Mouse (Mus musculus) MEL (cell line): ENCODE results near the gene Ate1. TPM values are rescaled to one million over a fixed set of nuclear protein-coding genes. Genes with fewer than 3 reads are reported as not detected.

ENCODE experiments used
- DNase-seq: peaks from one replicate; pipeline ENCODE4 v3.0.0; 2011; ENCODE audit warnings: low read depth, low spot score
- H3K27ac ChIP-seq: 2 replicates; pipeline ENCODE4 v1.5.1; 2012; ENCODE audit warnings: low read depth, mild to moderate bottlenecking, control low read depth, low read length, moderate library complexity; ENCODE audit not compliant: control insufficient read depth
- H3K27me3 ChIP-seq, 2 experiments: fragments of 150-350 bp in 1 of 2; sonication (generic) in 1 of 2; 2 replicates each; pipeline ENCODE4 v1.6.1; 2012; ENCODE audit warnings: low read length in 2 of 2, mild to moderate bottlenecking in 2 of 2, improper control_type of control experiment in 1 of 2, moderate library complexity in 1 of 2; ENCODE audit not compliant: insufficient read depth in 2 of 2, control insufficient read depth in 1 of 2
- H3K36me3 ChIP-seq, 2 experiments: 2 replicates each; pipeline ENCODE4 v1.6.1; 2012 to 2014; ENCODE audit warnings: low read length in 2 of 2, improper control_type of control experiment in 1 of 2, inconsistent platforms in 1 of 2, mild to moderate bottlenecking in 1 of 2; ENCODE audit not compliant: insufficient read depth in 2 of 2, control insufficient read depth in 1 of 2
- H3K4me1 ChIP-seq, 2 experiments: fragments of 150-350 bp in 1 of 2; sonication (generic) in 1 of 2; 2 replicates each; pipeline ENCODE4 v1.6.1; 2012; ENCODE audit warnings: low read length in 2 of 2, improper control_type of control experiment in 1 of 2, mild to moderate bottlenecking in 1 of 2; ENCODE audit not compliant: insufficient read depth in 2 of 2, control insufficient read depth in 1 of 2
- H3K4me3 ChIP-seq, 2 experiments: fragments of 150-350 bp in 1 of 2; sonication (generic) in 1 of 2; 2 replicates each; pipeline ENCODE4 v1.5.1; 2012; ENCODE audit warnings: low read depth in 2 of 2, low read length in 2 of 2, mild to moderate bottlenecking in 2 of 2, moderate library complexity in 2 of 2, control low read depth in 1 of 2, improper control_type of control experiment in 1 of 2; ENCODE audit not compliant: control insufficient read depth in 1 of 2, insufficient read depth in 1 of 2
- H3K79me2 ChIP-seq: 2 replicates; pipeline ENCODE4 v1.6.1; 2012; ENCODE audit warnings: mild to moderate bottlenecking, low read length, moderate library complexity; ENCODE audit not compliant: control insufficient read depth, poor library complexity, insufficient read depth
- H3K9ac ChIP-seq: 2 replicates; pipeline ENCODE4 v1.6.1; 2012; ENCODE audit warnings: low read depth, mild to moderate bottlenecking, control low read depth, low read length, moderate library complexity; ENCODE audit not compliant: control insufficient read depth, poor library complexity, severe bottlenecking
- H3K9me3 ChIP-seq: fragments of 150-350 bp; sonication (generic); replicated peaks from 2 replicates; pipeline ENCODE4 v1.6.1; 2012; ENCODE audit warnings: mild to moderate bottlenecking, low read length, improper control_type of control experiment, moderate library complexity; ENCODE audit not compliant: insufficient read depth
- BHLHE40 ChIP-seq: IDR thresholded peaks from 2 replicates; pipeline ENCODE4 v1.6.1; 2012; ENCODE audit warnings: low read depth, mild to moderate bottlenecking, inconsistent platforms, low read length, improper control_type of control experiment, borderline replicate concordance
- EP300 ChIP-seq, 2 experiments: IDR thresholded peaks; 2 replicates each; pipeline ENCODE4 v1.6.1; 2011; ENCODE audit warnings: improper control_type of control experiment in 2 of 2, low read length in 2 of 2, low read depth in 1 of 2, mild to moderate bottlenecking in 1 of 2
- GABPA ChIP-seq: IDR thresholded peaks from 2 replicates; pipeline ENCODE4 v1.6.1; 2012; ENCODE audit warnings: low read depth, mild to moderate bottlenecking, inconsistent platforms, low read length, improper control_type of control experiment, moderate library complexity
- KAT2A ChIP-seq: conservative IDR thresholded peaks from 2 replicates; pipeline ENCODE4 v1.6.1; 2012; ENCODE audit warnings: low read depth, low read length, improper control_type of control experiment, inconsistent platforms
- MAFK ChIP-seq: IDR thresholded peaks from 2 replicates; pipeline ENCODE4 v1.6.1; 2011; ENCODE audit warnings: low read depth, mild to moderate bottlenecking, low read length, improper control_type of control experiment, borderline replicate concordance
- MAX ChIP-seq: IDR thresholded peaks from 2 replicates; pipeline ENCODE4 v1.6.1; 2011; ENCODE audit warnings: low read length, improper control_type of control experiment
- MAZ ChIP-seq: IDR thresholded peaks from 2 replicates; pipeline ENCODE4 v1.6.1; 2012; ENCODE audit warnings: low read depth, mild to moderate bottlenecking, inconsistent platforms, low read length, improper control_type of control experiment
- MEF2A ChIP-seq: IDR thresholded peaks from 2 replicates; pipeline ENCODE4 v1.6.1; 2014; ENCODE audit warnings: low read depth, mild to moderate bottlenecking, inconsistent platforms, low read length, improper control_type of control experiment; ENCODE audit not compliant: poor library complexity, insufficient replicate concordance, severe bottlenecking; ENCODE audit errors: extremely low read depth
- MYB ChIP-seq: IDR thresholded peaks from 2 replicates; pipeline ENCODE4 v1.6.1; 2011; ENCODE audit warnings: mild to moderate bottlenecking, low read depth, low read length, improper control_type of control experiment
- MYC ChIP-seq: IDR thresholded peaks from 2 replicates; pipeline ENCODE4 v1.6.1; 2011; ENCODE audit warnings: low read depth, mild to moderate bottlenecking, low read length, improper control_type of control experiment, moderate library complexity
- NELFE ChIP-seq: IDR thresholded peaks from 2 replicates; pipeline ENCODE4 v1.6.1; 2011; ENCODE audit warnings: low read depth, low read length, improper control_type of control experiment
- POLR2AphosphoS5 ChIP-seq: IDR thresholded peaks from 2 replicates; pipeline ENCODE4 v1.6.1; 2012; ENCODE audit warnings: low read depth, borderline replicate concordance, mild to moderate bottlenecking, inconsistent platforms, low read length, moderate library complexity, mixed read lengths
- SIN3A ChIP-seq: IDR thresholded peaks from 2 replicates; pipeline ENCODE4 v1.6.1; 2012; ENCODE audit warnings: low read length, improper control_type of control experiment, inconsistent platforms
- SMC3 ChIP-seq: IDR thresholded peaks from 2 replicates; pipeline ENCODE4 v1.6.1; 2011; ENCODE audit warnings: low read depth, low read length, improper control_type of control experiment
- UBTF ChIP-seq: IDR thresholded peaks from 2 replicates; pipeline ENCODE4 v1.6.1; 2012; ENCODE audit warnings: low read depth, mild to moderate bottlenecking, inconsistent platforms, low read length, improper control_type of control experiment, moderate library complexity, borderline replicate concordance; ENCODE audit not compliant: insufficient read depth
- USF1 ChIP-seq: IDR thresholded peaks from 2 replicates; pipeline ENCODE4 v1.6.1; 2014; ENCODE audit warnings: low read depth, mild to moderate bottlenecking, inconsistent platforms, low read length, improper control_type of control experiment, moderate library complexity
- USF2 ChIP-seq, 2 experiments: IDR thresholded peaks; 2 replicates each; pipeline ENCODE4 v1.6.1; 2011 to 2012; ENCODE audit warnings: improper control_type of control experiment in 2 of 2, low read length in 2 of 2, borderline replicate concordance in 1 of 2, inconsistent platforms in 1 of 2, low read depth in 1 of 2, mild to moderate bottlenecking in 1 of 2; ENCODE audit not compliant: insufficient read depth in 1 of 2
- ZC3H11A ChIP-seq: IDR thresholded peaks from 2 replicates; pipeline ENCODE4 v1.6.1; 2012; ENCODE audit warnings: low read depth, mild to moderate bottlenecking, inconsistent platforms, low read length, improper control_type of control experiment
- ZKSCAN1 ChIP-seq: IDR thresholded peaks from 2 replicates; pipeline ENCODE4 v1.6.1; 2012; ENCODE audit warnings: low read depth, mild to moderate bottlenecking, inconsistent platforms, low read length, improper control_type of control experiment, moderate library complexity
- polyA plus RNA-seq, 2 experiments: library from polyadenylated mRNA; stranded (reverse) in 1 of 2; unstranded in 1 of 2; fragments of >175 nt in 1 of 2; fragments of >200 nt in 1 of 2; gene quantifications; 2 replicates each; pipeline versions ENCODE4 v1.2.1 to v1.2.4; 2012; ENCODE audit warnings: low replicate concordance in 2 of 2, low read depth in 1 of 2; ENCODE audit not compliant: insufficient read length in 2 of 2, insufficient read depth in 1 of 2, missing spikeins in 1 of 2
- total RNA-seq: library from RNA; depleted of rRNA; stranded (reverse); fragments of 300-350 nt; gene quantifications from 2 replicates; pipeline ENCODE4 v1.2.3, GENCODE M21; 2012

Ate1 gene
- total and polyA plus RNA-seq, 3 experiments: 21.9 to 28.6 TPM; not detected in 1

GRCm38 (mm10) chr7:130435776-130436175 is 84.4 kb downstream of the Ate1 start:
- Histone ChIP-seq H3K27me3 (no peaks in the 10 kb centered on the region), H3K4me1 (peaks cover 0 to 4% of the 10 kb centered on the region in 2 experiments; a peak in 1 of 4 replicates), H3K9me3 (no peaks in the 10 kb centered on the region), H3K4me3 (no peak overlapping the region), H3K36me3 (peaks cover 0 to 2% of the 10 kb centered on the region in 2 experiments), H3K9ac (no peak overlapping the region), H3K79me2 (no peaks in the 10 kb centered on the region), H3K27ac (no peak overlapping the region)
- no peak for TF ChIP-seq KAT2A
- TF ChIP-seq MEF2A: no peak
- no peak for TF ChIP-seq NELFE
- TF ChIP-seq MYC: no peak
- TF ChIP-seq USF1: no peak
- no peak for TF ChIP-seq ZC3H11A
- no peak for TF ChIP-seq BHLHE40
- no peak for TF ChIP-seq MAZ
- TF ChIP-seq MYB: no peak
- TF ChIP-seq SIN3A: no peak
- TF ChIP-seq POLR2AphosphoS5: no peak
- TF ChIP-seq EP300 (IDR thresholded peaks at IDR 0.05; ENCODE audit: low read depth in 1 of 2, low read length in 2 of 2): no peak
- no peak for TF ChIP-seq ZKSCAN1
- TF ChIP-seq MAX: no peak
- TF ChIP-seq UBTF: no peak
- TF ChIP-seq SMC3: no peak
- TF ChIP-seq USF2 (IDR thresholded peaks at IDR 0.05; ENCODE audit: borderline replicate concordance in 1 of 2, insufficient read depth in 1 of 2, low read depth in 1 of 2, low read length in 2 of 2): no peak
- TF ChIP-seq MAFK: no peak
- TF ChIP-seq GABPA: no peak
- DNase-seq: no peak

GRCm38 (mm10) chr7:130432141-130432540 is 88.0 kb downstream of the Ate1 start:
- no peaks in the 10 kb centered on the region for H3K9me3 ChIP-seq
- H3K36me3 ChIP-seq: peaks cover 0 to 2% of the 10 kb centered on the region in 2 experiments; a peak in 2 of 4 replicates
- no peak overlapping the region for H3K4me3 ChIP-seq
- no peak for DNase-seq
- no peak for TF ChIP-seq MYC
- no peak overlapping the region for H3K9ac ChIP-seq
- H3K79me2 ChIP-seq: 0 out of 2 replicates have a peak, but pooled peaks cover 2% of the 10 kb centered on the region
- H3K27ac ChIP-seq: no peak overlapping the region
- H3K4me1 ChIP-seq: peaks cover 0 to 4% of the 10 kb centered on the region in 2 experiments; a peak in 1 of 4 replicates
- H3K27me3 ChIP-seq: no peaks in the 10 kb centered on the region
